Mouse (Mus musculus) inflammation-experienced regulatory T-cells, adult 16 weeks (primary cell): Measurements from ENCODE around the gene Olfr1093. TPM values are rescaled to one million over a fixed set of nuclear protein-coding genes. Genes with fewer than 3 reads are reported as not detected.

Experiments
- polyA plus RNA-seq: library from polyadenylated mRNA; unstranded; fragments of 100-300 nt; shearing (Covaris generic); gene quantifications from one replicate; pipeline ENCODE4 v1.2.1, GENCODE M21; 2017

Olfr1093 gene
- not detected for polyA plus RNA-seq

GRCm38 (mm10) chr2:86782179-86782578 lies at the start of gene Olfr1093:
Gene Olfr1093 (plus strand): TSS chr2:86782479.

GRCm38 (mm10) chr2:86733601-86734000 lies 48.7 kb upstream of the Olfr1093 start, which contains the start of gene Olfr1089:
Gene Olfr1089 (minus strand): TSS chr2:86733701.

GRCm38 (mm10) chr2:86758893-86759292 lies 23.4 kb upstream of the Olfr1093 start, which contains the start of gene Olfr1090:
Gene Olfr1090 (minus strand): TSS chr2:86758993.

GRCm38 (mm10) chr2:86809918-86810317 lies 27.6 kb downstream of the Olfr1093 start, which contains the start of gene Olfr141:
Gene Olfr141 (minus strand): TSS chr2:86810018.

GRCm38 (mm10) chr2:86824363-86824762 lies 42.1 kb downstream of the Olfr1093 start, which contains the start of gene Olfr1094:
Gene Olfr1094 (plus strand): TSS chr2:86824663.

Other genes starting within 250 kb of the Olfr1093 start
- gene Olfr1079, start 240.0 kb upstream of the Olfr1093 start, polyA plus RNA-seq = not detected
- not detected for gene Olfr1080, start 224.2 kb upstream of the Olfr1093 start, polyA plus RNA-seq
- gene Olfr1082, start 183.5 kb upstream of the Olfr1093 start, polyA plus RNA-seq = not detected
- gene Olfr1084, start 142.8 kb upstream of the Olfr1093 start, polyA plus RNA-seq = not detected
- not detected for gene Olfr1085, start 120.5 kb upstream of the Olfr1093 start, polyA plus RNA-seq
- gene Olfr1086, start 102.4 kb upstream of the Olfr1093 start, polyA plus RNA-seq = not detected
- not detected for gene Olfr1087, start 84.1 kb upstream of the Olfr1093 start, polyA plus RNA-seq
- not detected for gene Olfr1089, start 48.8 kb upstream of the Olfr1093 start, polyA plus RNA-seq
- gene Olfr1090, start 23.5 kb upstream of the Olfr1093 start, polyA plus RNA-seq = not detected
- not detected for gene Olfr141, start 27.5 kb downstream of the Olfr1093 start, polyA plus RNA-seq
- gene Olfr1094, start 42.2 kb downstream of the Olfr1093 start, polyA plus RNA-seq = not detected
- gene Olfr1095, start 69.2 kb downstream of the Olfr1093 start, polyA plus RNA-seq = not detected
- gene Gm13723, start 92.3 kb downstream of the Olfr1093 start, polyA plus RNA-seq = not detected
- not detected for gene Olfr1097, start 109.7 kb downstream of the Olfr1093 start, polyA plus RNA-seq
- not detected for gene Olfr1098, start 142.1 kb downstream of the Olfr1093 start, polyA plus RNA-seq
- not detected for gene Olfr1099, start 178.2 kb downstream of the Olfr1093 start, polyA plus RNA-seq
- gene Olfr1100, start 197.5 kb downstream of the Olfr1093 start, polyA plus RNA-seq = not detected
- not detected for gene Olfr1101, start 208.7 kb downstream of the Olfr1093 start, polyA plus RNA-seq
- gene Olfr1102, start 215.9 kb downstream of the Olfr1093 start, polyA plus RNA-seq = not detected
- gene Olfr1104, start 244.6 kb downstream of the Olfr1093 start, polyA plus RNA-seq = not detected